Mouse (Mus musculus): ENCODE measurements around the gene Svop.

GRCm38 (mm10) chr5:114132841-114133240, 41.5 kb upstream of the Svop start:
- TF ChIP-seq TAL1 (IDR thresholded peaks at IDR 0.05; ENCODE audit: low read length) (no peak), GATA1 (IDR thresholded peaks at IDR 0.05; ENCODE audit: low read length) (no peak)

All from erythroblast, embryonic 14.5 days (primary cell).